Mouse (Mus musculus) skeletal muscle tissue, adult 2 months (tissue): ENCODE data around the gene Gm18596.
"Not testable (repeated sequence)": the region's sequence is repeated elsewhere in the genome, so short reads cannot be mapped to it uniquely, and the experiment has no call there.

Experiments used
- DNase-seq: peaks from one replicate; pipeline ENCODE4 v3.0.0-alpha.2; 2012; ENCODE audit warnings: low read depth, low spot score

Gene Gm18596

DNA sequence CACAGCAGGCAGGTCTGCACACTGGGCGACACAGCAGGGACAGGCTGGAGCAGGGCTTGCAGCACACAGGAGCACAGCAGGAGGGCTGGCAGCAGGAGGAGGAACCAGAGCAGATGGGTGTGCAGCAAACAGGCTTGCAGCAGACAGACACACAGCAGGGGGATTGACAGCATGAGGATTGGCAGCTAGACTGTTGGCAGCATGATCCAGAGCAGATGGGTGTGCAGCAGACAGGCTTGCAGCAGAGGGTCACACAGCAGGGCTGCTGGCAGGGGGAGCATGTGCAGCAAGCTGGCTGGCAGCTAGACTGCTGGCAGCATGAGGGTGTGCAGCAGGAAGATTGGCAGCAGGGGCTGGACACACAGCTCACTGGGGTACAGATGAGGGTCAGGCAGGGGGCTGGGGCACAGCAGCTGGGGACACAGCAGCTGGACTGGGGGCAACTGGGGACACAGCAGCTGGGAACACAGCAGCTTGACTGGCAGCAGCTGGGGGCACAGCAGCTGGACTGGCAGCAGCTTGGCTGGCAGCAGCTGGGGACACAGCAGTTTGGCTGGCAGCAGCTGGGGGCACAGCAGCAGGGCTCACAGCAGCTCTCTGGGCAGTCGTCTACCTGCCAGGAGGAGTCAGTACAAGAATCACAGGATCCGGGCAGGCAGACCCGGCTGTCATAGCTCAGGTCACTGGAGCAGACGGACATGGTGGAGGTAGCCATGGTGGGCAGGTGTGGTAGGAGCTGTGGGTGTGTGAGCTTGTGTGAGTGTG is at the start of gene Gm18596:
TSS of gene Gm18596 (minus strand) at position 715 of the 765 bp plus-strand sequence.
- not testable (repeated sequence) for DNase-seq

DNA sequence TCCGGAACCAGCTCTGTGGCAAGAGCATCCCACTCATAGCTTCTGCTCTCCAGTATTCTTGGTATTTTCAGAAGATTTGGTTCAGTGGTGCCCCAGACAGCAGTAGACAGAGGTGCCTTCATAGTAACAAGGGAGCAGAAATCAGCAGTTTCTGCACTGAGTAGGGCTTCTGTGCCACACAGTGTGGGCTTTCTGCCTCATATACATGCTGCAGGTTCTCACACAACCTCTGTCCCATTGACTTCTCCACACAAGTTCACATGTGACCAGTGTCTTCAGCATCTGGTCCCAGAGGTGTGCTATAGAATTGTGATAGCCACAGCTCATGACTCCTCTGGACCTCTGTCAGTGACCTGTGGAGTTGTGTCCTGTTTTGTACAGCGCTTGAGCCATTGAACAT is 46.2 kb upstream of the Gm18596 start:
- DNase-seq: no peak

DNA sequence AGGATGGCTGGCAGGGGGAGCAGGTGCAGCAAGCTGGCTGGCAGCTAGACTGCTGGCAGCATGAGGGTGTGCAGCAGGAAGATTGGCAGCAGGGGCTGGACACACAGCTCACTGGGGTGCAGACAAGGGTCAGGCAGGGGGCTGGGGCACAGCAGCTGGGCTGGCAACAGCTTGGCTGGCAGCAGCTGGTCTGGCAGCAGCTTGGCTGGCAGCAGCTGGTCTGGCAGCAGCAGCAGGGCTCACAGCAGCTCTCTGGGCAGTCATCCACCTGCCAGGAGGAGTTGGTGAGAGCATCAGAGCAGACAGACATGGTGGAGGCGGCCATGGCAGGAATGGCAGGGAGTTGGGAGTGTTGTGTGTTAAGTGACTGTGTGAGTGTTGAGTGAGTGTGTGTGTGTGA is 45.4 kb upstream of the Gm18596 start, which contains the start of gene Gm7137:
TSS of gene Gm7137 (minus strand) at position 325 of the 400 bp plus-strand sequence.
- not testable (repeated sequence) for DNase-seq

DNA sequence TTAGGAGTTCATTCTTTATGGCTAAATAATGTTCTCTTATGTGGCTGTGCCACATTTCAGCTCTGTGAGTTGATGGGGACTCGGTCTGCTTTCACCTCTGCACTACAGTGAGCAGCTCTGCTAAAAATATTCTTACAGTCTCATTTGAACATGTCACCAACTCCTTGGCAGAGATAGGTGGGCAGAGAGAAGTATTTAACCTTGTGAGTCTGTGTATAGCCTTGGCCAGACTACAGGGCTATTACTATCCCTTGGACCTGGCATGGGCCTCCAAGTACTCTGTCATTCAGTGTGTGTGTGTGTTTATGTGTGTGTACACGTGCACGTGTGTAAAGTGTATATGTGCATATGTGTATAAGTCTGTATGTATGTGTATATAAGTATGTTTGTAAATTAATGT is 41.0 kb upstream of the Gm18596 start:
- not testable (repeated sequence) for DNase-seq

DNA sequence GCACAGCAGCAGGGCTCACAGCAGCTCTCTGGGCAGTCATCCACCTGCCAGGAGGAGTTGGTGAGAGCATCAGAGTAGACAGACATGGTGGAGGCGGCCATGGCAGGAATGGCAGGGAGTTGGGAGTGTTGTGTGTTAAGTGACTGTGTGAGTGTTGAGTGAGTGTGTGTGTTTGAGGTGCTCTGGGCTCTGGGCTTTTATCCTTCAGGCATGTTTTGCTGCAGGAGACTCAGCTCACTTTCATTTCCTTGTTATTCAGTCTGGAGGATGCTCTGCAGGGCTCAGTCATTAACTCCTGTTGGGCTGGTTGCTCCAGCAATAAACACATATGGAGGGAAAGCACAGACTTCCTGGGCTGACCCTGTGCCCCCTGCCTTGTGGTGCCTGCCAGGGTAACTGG is 40.0 kb upstream of the Gm18596 start, which contains the start of gene Gm3250:
TSS of gene Gm3250 (minus strand) at position 101 of the 400 bp plus-strand sequence.
- not testable (repeated sequence) for DNase-seq

DNA sequence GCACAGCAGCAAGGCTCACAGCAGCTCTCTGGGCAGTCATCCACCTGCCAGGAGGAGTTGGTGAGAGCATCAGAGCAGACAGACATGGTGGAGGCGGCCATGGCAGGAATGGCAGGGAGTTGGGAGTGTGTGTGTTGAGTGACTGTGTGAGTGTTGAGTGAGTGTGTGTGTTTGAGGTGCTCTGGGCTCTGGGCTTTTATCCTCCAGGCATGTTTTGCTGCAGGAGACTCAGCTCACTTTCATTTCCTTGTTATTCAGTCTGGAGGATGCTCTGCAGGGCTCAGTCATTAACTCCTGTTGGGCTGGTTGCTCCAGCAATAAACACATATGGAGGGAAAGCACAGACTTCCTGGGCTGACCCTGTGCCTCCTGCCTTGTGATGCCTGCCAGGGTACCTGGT is 34.4 kb upstream of the Gm18596 start, which contains the start of gene Gm7138:
TSS of gene Gm7138 (minus strand) at position 101 of the 400 bp plus-strand sequence.
- DNase-seq: not testable (repeated sequence)

DNA sequence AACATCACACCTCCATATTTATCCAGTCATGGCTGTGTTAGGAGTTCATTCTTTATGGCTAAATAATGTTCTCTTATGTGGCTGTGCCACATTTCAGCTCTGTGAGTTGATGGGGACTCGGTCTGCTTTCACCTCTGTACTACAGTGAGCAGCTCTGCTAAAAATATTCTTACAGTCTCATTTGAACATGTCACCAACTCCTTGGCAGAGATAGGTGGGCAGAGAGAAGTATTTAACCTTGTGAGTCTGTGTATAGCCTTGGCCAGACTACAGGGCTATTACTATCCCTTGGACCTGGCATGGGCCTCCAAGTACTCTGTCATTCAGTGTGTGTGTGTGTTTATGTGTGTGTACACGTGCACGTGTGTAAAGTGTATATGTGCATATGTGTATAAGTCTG is 29.7 kb upstream of the Gm18596 start:
- DNase-seq: not testable (repeated sequence)

DNA sequence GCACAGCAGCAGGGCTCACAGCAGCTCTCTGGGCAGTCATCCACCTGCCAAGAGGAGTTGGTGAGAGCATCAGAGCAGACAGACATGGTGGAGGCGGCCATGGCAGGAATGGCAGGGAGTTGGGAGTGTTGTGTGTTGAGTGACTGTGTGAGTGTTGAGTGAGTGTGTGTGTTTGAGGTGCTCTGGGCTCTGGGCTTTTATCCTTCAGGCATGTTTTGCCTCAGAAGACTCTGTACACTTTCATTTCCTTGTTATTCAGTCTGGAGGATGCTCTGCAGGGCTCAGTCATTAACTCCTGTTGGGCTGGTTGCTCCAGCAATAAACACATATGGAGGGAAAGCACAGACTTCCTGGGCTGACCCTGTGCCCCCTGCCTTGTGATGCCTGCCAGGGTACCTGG is 28.8 kb upstream of the Gm18596 start, which contains the start of gene Gm3238:
TSS of gene Gm3238 (minus strand) at position 101 of the 400 bp plus-strand sequence.
- DNase-seq: not testable (repeated sequence)

DNA sequence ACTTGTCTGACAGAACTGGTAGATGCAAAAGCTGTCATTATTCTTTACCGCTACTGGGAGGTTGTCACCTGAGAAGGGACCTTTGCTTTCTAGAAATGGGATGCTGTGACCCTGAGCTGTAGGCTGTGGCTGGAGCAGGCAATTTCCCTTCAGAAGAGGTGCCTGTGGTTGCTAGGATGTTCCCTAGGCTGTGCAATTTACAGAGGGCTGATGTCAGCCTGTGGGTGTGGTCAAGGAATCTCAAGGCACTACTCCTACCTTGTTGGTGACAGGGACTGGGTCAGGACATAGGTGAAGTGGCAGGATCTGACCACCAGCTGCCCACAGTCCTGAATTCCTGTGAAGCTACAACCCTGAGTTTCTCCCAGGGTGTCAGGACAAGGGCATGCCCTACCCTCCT is 27.3 kb upstream of the Gm18596 start:
- no peak for DNase-seq

DNA sequence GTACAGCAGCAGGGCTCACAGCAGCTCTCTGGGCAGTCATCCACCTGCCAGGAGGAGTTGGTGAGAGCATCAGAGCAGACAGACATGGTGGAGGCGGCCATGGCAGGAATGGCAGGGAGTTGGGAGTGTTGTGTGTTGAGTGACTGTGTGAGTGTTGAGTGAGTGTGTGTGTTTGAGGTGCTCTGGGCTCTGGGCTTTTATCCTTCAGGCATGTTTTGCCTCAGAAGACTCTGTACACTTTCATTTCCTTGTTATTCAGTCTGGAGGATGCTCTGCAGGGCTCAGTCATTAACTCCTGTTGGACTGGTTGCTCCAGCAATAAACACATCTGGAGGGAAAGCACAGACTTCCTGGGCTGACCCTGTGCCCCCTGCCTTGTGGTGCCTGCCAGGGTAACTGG is 17.1 kb upstream of the Gm18596 start, which contains the start of gene Gm3233:
TSS of gene Gm3233 (minus strand) at position 101 of the 400 bp plus-strand sequence.
- not testable (repeated sequence) for DNase-seq

DNA sequence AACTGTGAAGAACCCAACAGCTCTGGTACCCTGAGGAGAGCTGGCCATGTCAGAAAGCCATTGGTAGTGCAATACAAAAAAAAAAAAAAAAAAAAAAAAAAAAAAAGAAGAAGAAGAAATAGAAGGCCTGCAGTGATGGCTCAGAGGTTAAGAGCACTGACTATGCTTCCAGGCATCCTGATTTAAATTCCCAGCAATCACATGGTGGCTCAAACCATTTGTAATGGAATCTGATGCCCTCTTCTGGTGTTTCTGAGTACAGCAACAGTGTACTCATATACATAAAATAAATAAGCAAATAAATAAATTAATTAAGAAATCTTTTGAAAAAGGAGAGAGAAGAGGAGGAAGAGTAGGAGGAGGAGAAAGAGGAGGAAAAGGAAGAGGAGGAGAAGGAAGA is 11.0 kb upstream of the Gm18596 start:
- DNase-seq: no peak

DNA sequence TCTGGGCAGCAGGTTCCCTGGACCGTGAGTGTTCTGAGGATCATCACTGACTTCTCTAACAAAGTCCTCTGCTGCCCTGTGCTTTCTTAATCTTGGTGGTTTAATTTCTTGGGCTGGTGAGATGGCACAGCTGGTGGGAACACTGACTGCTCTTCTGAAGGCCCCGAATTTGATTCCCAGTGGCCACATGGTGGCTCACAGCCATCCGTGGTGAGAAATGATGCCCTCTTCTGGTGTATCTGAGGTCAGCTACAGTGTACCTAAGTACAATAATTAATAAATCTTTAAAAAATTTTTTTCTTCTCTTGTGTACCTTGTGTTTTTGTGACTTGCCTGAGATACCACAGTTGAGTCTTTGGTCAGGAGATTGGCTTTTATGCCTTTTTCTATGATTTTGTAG is 9.9 kb upstream of the Gm18596 start:
- DNase-seq: not testable (repeated sequence)

DNA sequence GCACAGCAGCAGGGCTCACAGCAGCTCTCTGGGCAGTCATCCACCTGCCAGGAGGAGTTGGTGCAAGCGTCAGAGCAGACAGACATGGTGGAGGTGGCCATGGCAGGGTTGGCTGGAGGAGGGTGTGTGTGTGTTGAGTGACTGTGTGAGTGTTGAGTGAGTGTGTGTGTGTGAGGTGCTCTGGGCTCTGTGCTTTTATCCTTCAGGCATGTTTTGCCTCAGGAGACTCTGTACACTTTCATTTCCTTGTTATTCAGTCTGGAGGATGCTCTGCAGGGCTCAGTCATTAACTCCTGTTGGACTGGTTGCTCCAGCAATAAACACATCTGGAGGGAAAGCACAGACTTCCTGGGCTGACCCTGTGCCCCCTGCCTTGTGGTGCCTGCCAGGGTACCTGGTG is 8.8 kb upstream of the Gm18596 start, which contains the start of gene Gm9736:
TSS of gene Gm9736 (minus strand) at position 101 of the 400 bp plus-strand sequence.
- DNase-seq: not testable (repeated sequence)

DNA sequence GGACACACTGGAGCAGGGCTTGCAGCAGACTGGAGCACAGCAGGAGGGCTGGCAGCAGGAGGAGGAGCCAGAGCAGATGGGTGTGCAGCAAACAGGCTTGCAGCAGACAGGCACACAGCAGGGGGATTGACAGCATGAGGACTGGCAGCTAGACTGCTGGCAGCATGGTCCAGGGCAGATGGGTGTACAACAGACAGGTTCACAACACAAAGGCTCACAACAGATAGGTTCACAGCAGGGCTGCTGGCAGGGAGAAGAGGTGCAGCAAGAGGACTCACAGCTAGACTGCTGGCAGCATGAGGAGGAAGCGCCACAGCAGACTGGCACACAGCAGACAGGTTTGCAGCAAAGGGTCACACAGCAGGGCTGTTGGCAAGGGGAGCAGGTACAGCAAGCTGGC is 8.2 kb upstream of the Gm18596 start:
- DNase-seq: not testable (repeated sequence)

DNA sequence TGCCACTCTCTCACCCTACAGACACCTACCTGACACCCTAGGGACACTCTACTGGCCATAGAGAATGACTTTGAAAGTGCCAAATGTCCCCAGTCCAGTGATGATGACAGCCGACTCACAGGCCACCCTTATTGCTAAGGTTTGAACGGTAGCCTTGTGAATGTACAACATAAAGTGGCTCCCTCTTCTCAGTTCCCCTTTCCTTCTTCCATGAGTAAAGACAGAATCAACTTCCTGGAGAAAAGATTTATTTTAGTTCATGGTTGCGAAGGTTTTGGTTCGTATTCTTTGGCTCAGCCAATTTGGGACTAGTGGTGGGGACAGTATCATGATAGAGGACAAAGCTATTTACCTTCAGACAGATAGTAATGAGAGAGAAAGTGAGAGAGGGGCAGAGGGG is 3.5 kb downstream of the Gm18596 start:
- DNase-seq: no peak

DNA sequence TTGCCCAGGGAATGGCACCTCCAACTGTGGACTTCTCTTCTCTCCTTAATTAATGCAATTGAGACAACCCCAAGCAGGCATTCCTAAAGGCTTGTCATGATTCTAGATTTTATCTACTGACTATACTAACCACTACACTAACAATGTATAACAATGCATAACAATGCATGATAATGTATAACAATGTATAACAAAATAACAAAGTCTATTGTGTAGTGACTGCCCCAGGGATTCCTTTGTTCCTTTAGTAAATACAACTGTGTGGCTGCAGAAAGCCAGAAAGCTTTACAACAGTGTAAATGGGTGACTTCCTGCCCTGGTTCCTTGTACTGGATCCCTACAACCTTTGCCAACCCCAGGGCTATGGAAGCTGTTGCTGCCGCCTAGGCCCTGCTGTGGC is 6.5 kb downstream of the Gm18596 start:
- no peak for DNase-seq

DNA sequence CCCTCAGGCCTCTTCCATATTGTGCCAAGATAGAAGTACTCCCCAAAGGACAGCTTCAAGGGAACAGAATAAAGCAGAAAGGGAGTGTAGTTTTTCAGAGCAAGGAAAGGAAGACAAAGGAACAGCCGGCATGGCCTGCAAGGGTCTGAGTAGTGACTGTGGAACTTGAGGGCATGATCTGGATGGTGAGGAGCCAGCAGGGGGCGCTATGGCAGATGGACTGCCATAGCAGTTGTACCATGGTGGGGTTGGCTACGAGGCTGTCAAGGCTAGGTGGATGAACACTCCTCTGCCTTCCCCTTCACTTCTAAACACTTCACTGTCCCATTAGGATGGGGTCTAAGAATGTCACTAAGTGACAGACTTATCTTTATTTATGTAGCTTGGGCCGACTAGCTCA is 13.2 kb downstream of the Gm18596 start:
- no peak for DNase-seq

DNA sequence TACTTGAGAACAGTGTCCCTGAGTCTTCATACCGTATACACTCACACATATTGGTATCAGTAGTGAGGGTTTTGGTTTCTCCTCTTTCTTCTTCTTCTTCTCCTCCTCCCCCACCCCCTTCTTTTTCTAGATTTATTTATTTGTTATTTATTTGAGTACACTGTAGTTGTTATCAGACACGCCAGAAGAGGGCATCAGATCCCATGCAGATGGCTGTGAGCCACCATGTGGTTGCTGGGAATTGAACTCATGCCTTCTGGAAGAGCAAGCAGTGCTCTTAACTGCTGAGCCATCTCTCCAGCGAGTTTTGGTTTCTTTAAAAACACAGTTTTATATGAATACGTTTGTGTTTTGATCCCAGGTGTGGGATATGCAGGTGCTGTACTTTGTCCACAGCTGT is 14.2 kb downstream of the Gm18596 start:
- DNase-seq: no peak

DNA sequence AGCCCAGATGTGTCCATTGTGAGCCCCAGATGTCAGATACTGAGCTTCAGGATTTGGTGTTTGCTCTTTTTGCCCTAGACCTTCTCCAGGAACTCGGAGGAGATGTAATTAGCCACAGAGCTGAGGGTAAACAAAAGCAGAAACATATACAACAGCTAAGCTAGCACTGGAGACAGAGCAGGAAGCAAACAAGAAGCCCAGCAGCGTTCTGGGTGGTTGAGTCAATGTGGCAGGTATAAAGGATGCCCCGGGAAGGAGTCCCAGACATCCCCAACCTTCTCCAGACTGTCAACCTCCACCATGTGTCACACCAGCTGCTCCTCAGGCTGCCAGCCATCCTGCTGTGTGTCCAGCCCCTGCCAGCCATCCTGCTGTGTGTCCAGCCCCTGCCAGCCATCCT is 16.3 kb downstream of the Gm18596 start, which contains the start of gene Gm10100:
TSS of gene Gm10100 (plus strand) at position 301 of the 400 bp plus-strand sequence.
- DNase-seq: no peak

DNA sequence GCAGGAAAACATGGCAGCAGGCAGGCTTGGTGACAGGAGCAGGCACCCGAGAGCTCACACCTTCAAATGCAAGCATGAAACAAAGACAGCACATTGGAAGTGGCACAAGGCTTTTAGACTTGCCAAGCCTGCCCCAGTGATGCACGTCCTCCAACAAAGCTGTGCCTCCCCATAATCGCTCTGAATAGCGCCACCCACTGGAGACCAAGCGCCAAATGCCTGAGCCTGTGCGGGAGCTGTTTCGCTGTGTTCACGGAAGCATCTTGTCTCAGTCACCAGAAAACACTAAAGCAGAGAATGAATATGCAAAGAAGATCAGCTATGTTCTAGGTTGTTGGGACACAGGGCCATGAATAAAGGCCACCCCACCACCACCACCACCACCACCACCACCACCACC is 17.6 kb downstream of the Gm18596 start:
- no peak for DNase-seq

DNA sequence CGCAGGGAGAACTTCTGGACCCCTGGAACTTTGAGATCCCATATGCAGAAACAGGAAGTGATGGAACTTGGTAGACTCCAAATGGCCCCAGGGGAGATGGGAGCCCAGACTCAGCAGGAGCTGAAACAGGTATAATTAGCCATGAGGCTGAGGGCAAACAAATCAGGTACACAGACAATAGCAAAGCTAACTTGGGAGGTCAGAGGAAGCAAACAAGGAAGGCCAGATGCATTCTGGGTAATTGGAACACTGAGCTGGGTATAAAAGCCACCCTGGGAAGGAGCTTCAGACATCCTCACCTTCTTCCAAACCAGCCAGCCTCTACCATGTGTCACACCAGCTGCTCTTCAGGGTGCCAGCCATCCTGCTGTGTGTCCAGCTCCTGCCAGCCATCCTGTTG is 22.1 kb downstream of the Gm18596 start, which contains the start of gene Krtap12-1:
TSS of gene Krtap12-1 (plus strand) at position 301 of the 400 bp plus-strand sequence.
- not testable (repeated sequence) for DNase-seq

DNA sequence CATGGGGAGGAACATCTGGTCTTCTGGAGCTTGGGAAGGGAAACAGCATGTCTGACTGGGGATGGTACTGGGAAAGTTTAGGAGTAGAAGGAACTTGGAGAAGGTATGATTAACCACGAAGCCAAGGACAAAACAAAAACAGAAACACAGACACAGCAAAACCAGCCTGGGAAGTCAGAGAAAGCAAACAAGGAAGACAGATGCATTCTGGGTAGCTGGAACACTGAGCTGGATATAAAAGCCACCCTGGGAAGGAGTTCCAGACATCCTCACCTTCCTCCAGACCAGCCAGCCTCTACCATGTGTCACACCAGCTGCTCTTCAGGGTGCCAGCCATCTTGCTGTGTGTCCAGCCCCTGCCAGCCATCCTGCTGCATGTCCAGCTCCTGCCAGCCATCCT is 26.9 kb downstream of the Gm18596 start, which contains the start of gene Gm10142:
TSS of gene Gm10142 (plus strand) at position 301 of the 400 bp plus-strand sequence.
- no peak for DNase-seq

DNA sequence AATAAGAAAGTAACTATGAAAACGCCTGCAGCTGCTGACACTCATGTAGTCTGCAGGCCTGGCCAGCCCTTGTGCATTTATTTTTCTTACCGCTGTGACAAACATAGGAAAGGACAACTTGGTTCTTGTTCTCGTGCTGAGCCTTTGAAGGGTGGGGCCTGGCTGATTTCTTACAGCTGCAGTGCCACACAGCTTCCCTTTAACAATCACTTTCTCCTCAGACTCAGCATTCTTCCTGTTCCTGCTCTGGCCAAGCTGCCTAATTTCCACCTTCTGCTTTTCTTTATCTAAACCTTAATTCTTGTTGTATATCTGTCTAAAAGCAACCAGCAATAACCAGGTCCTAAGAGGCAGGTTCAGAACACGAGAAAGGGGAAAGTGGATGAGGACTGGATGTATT is 28.7 kb downstream of the Gm18596 start:
- no peak for DNase-seq
